Mouse (Mus musculus): Measurements from ENCODE around the gene Lrrc31.
"Not testable (repeated sequence)": the region's sequence is repeated elsewhere in the genome, so short reads cannot be mapped to it uniquely, and the experiment has no call there.

Gene Lrrc31

GRCm38 (mm10) chr3:30699711-30700505 is at the start of gene Lrrc31:
Gene Lrrc31, minus strand, starts transcription at chr3:30699843.
- DNase-seq (ENCODE audit: low spot score) = not testable (repeated sequence)

- no peak for DNase-seq (ENCODE audit: low spot score)
Measured at GRCm38 (mm10) chr3:30748316-30748715, 48.7 kb upstream of the Lrrc31 start.

GRCm38 (mm10) chr3:30746006-30746405 is 46.4 kb upstream of the Lrrc31 start, which contains the start of gene Samd7:
Gene Samd7, plus strand, starts transcription at chr3:30746293.
- no peak for DNase-seq (ENCODE audit: low spot score)

GRCm38 (mm10) chr3:30742891-30743290 is 43.2 kb upstream of the Lrrc31 start:
- no peak for DNase-seq (ENCODE audit: low spot score)

GRCm38 (mm10) chr3:30741306-30741705 is 41.7 kb upstream of the Lrrc31 start:
- DNase-seq (ENCODE audit: low spot score) = peak; percentile 30

DNA sequence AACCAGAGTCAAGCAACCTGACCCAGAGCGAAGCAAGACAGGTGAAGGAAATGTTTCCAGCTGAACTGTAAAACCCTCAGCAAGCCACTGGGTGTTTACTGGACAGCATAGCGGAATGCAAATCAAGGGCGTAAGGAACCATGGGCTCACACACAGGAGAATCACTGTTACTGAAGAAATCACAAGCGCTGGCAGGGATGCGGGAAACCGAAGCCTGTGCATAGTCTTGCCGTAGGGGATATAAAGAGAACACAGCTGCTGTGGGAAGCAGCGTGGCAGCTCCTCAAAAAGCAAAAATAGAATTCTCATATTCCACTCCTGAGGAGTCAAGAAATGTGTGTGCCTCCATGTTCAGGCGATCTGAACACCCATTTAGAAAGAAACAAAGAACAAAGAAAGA is 37.2 kb upstream of the Lrrc31 start:
- DNase-seq (ENCODE audit: low spot score) = no peak

- no peak for DNase-seq (ENCODE audit: low spot score)
Measured at GRCm38 (mm10) chr3:30729046-30729445, 29.4 kb upstream of the Lrrc31 start.

- no peak for DNase-seq (ENCODE audit: low spot score)
Measured at GRCm38 (mm10) chr3:30727209-30727608, 27.6 kb upstream of the Lrrc31 start.

- peak; percentile 31 for DNase-seq (ENCODE audit: low spot score)
Measured at GRCm38 (mm10) chr3:30725514-30725913, 25.9 kb upstream of the Lrrc31 start.

- DNase-seq (ENCODE audit: low spot score) = no peak
Measured at GRCm38 (mm10) chr3:30724848-30725465, 25.3 kb upstream of the Lrrc31 start.

DNA sequence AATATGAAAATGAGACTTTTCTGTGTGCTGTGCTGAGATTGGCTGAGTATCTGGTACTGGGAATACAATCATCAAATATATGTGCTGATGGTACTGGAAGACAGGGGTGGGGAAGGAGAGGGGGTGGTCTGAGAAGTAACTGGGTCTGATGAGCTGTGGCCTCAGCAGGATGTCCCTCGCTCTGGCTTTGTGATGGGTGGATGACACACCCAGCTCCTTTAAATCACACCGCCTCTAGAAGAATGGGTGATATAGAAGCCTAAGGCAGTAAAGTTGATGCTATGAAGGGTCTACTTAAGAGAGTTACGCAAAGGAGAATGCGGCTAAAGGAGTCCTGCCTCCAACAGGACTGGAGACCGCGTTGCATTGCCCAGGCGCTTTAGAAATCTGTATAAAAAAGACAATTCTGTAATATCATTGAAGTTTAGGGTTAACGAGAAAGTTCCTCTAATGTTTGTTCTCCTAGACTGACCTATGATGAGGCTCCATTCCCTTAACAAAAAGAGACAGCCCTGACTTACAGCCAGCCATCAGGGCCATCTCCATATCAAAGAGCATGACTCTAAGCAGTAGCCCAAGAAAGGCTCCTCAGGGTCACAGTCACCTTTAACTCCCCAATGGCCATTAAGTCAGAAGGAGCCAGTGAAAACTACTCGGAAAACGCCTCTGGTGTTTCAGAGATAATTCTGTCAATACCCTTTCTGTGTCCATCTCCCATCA is 24.6 kb upstream of the Lrrc31 start:
- no peak for DNase-seq (ENCODE audit: low spot score)

DNA sequence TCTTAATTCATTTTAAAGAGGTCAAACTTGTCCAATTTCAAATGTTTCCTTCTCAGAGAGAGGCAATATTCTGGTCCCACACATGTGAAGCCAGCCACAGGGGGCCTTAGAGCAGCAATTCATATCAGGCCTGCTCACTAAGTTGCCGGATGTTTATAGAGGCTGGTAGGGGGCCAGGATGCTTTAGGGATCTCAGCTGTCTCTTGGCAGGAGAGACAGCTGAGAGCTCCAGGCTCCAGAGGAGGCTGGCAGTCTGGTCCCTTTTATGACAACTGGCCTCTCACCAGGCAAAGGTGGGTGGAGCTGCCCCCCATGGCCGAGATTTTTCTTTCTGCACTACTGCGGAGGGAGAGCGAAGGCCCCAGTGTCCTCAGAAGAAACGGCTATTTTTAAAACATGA is 23.5 kb upstream of the Lrrc31 start:
- DNase-seq (ENCODE audit: low spot score) = no peak

- no peak for DNase-seq (ENCODE audit: low spot score)
Measured at GRCm38 (mm10) chr3:30722461-30722860, 22.8 kb upstream of the Lrrc31 start.

GRCm38 (mm10) chr3:30722036-30722435 is 22.4 kb upstream of the Lrrc31 start:
- DNase-seq (ENCODE audit: low spot score) = no peak

GRCm38 (mm10) chr3:30718649-30719048 is 19.0 kb upstream of the Lrrc31 start:
- DNase-seq (ENCODE audit: low spot score) = no peak

GRCm38 (mm10) chr3:30713334-30713733 is 13.7 kb upstream of the Lrrc31 start:
- no peak for DNase-seq (ENCODE audit: low spot score)

DNA sequence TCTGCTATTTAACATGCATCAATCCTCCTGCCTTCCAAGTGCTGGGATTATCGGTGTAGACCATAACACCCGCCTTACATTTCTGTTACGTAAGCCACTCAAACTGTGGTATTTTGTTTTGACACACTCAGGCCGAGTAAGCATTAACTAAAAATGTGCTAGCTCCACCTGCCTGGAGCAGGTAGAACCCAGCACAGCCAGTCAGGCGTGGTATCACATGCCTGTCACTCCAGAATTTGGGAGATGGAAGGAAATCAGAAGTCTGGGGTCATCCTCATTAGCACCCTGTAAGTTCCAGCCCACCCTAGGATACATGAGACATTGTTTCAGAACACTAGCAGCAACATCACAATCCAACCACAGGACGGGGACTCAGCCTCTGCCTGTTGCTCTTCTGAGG is 10.5 kb upstream of the Lrrc31 start:
- DNase-seq (ENCODE audit: low spot score) = no peak

DNA sequence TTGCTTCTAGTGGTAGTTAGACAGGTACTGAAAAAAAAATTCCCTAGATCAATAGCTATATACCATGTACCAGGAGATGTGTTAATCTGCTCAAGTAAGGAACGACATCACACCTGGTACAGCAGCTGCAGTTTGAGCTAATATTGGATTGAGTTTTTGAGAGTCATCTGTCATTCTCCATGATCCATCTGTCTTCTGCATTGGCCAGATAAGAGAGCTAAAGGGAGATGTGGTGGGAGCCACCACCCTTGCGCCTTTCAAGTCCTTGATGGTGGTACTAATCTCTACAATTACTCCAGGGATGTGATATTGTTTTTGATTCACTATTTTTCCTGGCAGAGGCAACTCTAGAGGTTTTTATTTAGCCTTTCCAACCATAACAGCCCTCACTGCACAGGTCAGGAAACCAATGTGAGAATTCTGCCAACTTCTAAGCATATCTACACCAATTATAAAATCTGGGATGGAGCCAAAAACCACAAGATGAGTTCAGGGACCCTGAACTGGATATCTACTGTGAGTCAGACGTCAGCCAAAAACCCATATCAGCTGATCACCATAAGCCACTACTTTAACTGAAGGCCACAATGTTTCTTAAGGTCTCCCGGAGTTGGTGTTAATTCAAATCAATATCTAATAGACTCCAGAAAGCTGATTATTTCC is 7.1 kb upstream of the Lrrc31 start:
- no peak for DNase-seq (ENCODE audit: low spot score)

GRCm38 (mm10) chr3:30705977-30706376 is 6.3 kb upstream of the Lrrc31 start:
- no peak for DNase-seq (ENCODE audit: low spot score)

DNA sequence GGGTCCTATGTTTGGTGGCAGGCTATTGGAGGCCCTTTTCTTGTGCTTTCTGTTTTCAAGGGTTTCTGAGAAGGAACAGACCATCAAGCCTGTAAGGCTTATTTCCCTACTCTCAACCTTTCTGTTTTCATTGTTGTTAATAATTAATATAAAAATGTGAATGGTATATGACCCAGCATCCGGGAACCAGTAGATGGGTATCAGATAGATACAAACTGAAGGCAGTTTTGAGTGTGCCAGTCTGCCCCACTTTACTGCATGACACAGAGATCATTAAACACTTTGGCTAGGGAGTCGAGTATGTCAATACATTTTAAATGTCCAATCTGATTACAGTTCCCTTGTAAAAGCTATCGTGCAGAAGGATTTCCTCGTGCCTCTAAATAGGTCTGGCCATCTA is 1.8 kb downstream of the Lrrc31 start:
- DNase-seq (ENCODE audit: low spot score) = no peak

DNA sequence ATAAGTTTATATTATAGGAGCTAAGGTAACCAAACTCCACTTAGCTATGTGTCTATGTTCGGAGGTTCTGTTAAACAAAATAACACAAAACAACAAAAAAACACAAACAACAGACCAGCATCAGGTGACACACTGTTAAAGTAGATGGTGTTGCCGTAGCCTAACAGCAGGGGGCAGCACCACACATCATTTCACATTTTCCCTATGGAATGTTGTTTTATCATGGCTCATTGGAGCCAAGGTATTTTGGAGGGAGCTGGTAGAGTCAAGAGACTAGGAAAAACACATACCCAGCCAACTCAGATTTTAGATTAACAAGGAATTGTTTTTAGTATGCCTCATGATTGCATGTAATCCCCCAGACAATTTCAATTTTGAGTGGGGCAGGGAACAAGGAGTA is 3.3 kb downstream of the Lrrc31 start:
- peak; percentile 21 for DNase-seq (ENCODE audit: low spot score)

- DNase-seq (ENCODE audit: low spot score) = no peak
Measured at GRCm38 (mm10) chr3:30695661-30696060, 4.0 kb downstream of the Lrrc31 start.
